Mouse (Mus musculus): ENCODE measurements around the gene Per1. TPM values are rescaled to one million over a fixed set of nuclear protein-coding genes. Genes with fewer than 3 reads are reported as not detected.

Per1 gene
- total and polyA plus RNA-seq, 2 experiments from 2014 or later, result 15.2 to 38.3 TPM

GRCm38 (mm10) chr11:69060448-69061254 lies 34.4 kb upstream of the Per1 start:
- H3K36me3 ChIP-seq (ENCODE audit: insufficient read depth), result no peaks in the 10 kb centered on the region
- DNase-seq (no peak), ATAC-seq (no peak)
- 4% methylated on average over 40 of the region's 40 CpGs for WGBS
- no peaks in the 10 kb centered on the region for H3K9me3 ChIP-seq (ENCODE audit: low read length)
- H3K27me3 ChIP-seq (ENCODE audit: insufficient read depth, low read length), result no peaks in the 10 kb centered on the region
- peak overlapping the region; percentile 88 for H3K9ac ChIP-seq
- peak overlapping the region; percentile 88 for H3K4me3 ChIP-seq (ENCODE audit: low read depth, low read length)
- H3K4me2 ChIP-seq (ENCODE audit: low read depth), result peak overlapping the region; percentile 85
- peaks cover 12% of the 10 kb centered on the region for H3K4me1 ChIP-seq (ENCODE audit: insufficient read depth)
- H3K27ac ChIP-seq (ENCODE audit: low read depth, low read length), result peak overlapping the region; percentile 94
- TF ChIP-seq CTCF (IDR thresholded peaks at IDR 0.05; ENCODE audit: low read depth), result no peak

- H3K27ac ChIP-seq (ENCODE audit: low read depth, low read length), result no peak overlapping the region; the same call in 1 of the 2 replicates
- H3K36me3 ChIP-seq (ENCODE audit: insufficient read depth), result no peaks in the 10 kb centered on the region
- ATAC-seq (no peak), DNase-seq (no peak)
- 11% methylated on average over 17 of the region's 17 CpGs for WGBS
- H3K4me1 ChIP-seq (ENCODE audit: insufficient read depth), result peaks cover 12% of the 10 kb centered on the region
- H3K9ac ChIP-seq, result peak overlapping the region; percentile 88
- H3K27me3 ChIP-seq (ENCODE audit: insufficient read depth, low read length), result no peaks in the 10 kb centered on the region
- TF ChIP-seq CTCF (IDR thresholded peaks at IDR 0.05; ENCODE audit: low read depth), result no peak
- H3K4me2 ChIP-seq (ENCODE audit: low read depth), result peak overlapping the region; percentile 85
- H3K4me3 ChIP-seq (ENCODE audit: low read depth, low read length), result peak overlapping the region; percentile 88
- H3K9me3 ChIP-seq (ENCODE audit: low read length), result no peaks in the 10 kb centered on the region
These were observed 33.6 kb upstream of the Per1 start for GRCm38 (mm10) chr11:69061255-69061912.

GRCm38 (mm10) chr11:69062194-69062760 lies 32.7 kb upstream of the Per1 start:
- Histone ChIP-seq H3K27me3 (ENCODE audit: insufficient read depth, low read length) (no peaks in the 10 kb centered on the region), H3K4me1 (ENCODE audit: insufficient read depth) (peaks cover 12% of the 10 kb centered on the region), H3K4me3 (ENCODE audit: low read depth, low read length) (peak overlapping the region; percentile 69), H3K27ac (ENCODE audit: low read depth, low read length) (peak overlapping the region; percentile 77; the same call in 1 of the 2 replicates), H3K36me3 (ENCODE audit: insufficient read depth) (no peaks in the 10 kb centered on the region), H3K9me3 (ENCODE audit: low read length) (no peaks in the 10 kb centered on the region), H3K4me2 (ENCODE audit: low read depth) (peak overlapping the region; percentile 85), H3K9ac (no peak overlapping the region)
- ATAC-seq (no peak), DNase-seq (peak; percentile 86)
- under 1% methylated on average over 17 of the region's 17 CpGs for WGBS
- no peak for TF ChIP-seq CTCF (IDR thresholded peaks at IDR 0.05; ENCODE audit: low read depth)

DNA sequence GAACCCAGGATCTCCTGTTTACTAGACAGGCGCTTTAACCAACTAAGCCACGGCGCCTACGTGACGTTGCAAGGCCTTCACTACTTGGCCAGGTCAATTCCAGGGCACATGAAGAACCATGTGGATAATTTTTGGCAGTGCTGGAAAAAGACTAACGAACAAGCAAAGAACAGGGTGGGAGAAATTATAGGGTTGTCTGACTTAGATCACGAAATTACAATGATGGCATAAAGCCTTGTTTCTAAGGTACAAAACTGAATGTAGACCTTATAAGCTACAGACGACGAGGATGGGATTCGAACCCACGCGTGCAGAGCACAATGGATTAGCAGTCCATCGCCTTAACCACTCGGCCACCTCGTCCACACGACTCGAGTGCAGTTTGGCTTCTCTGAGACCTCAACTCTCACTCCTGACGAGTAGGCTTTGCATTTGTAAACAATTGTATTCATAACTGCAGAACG lies 32.2 kb upstream of the Per1 start:
- peak; percentile 30; the same call in 1 of the 2 replicates for ATAC-seq
- peak overlapping the region; percentile 49 for H3K9ac ChIP-seq
- no peak for TF ChIP-seq CTCF (IDR thresholded peaks at IDR 0.05; ENCODE audit: low read depth)

GRCm38 (mm10) chr11:69063413-69064201 lies 31.4 kb upstream of the Per1 start:
- H3K4me2 ChIP-seq (ENCODE audit: low read depth), result peak overlapping the region; percentile 85
- 1% methylated on average over 31 of the region's 31 CpGs for WGBS
- peak overlapping the region; percentile 77 for H3K27ac ChIP-seq (ENCODE audit: low read depth, low read length)
- peak overlapping the region; percentile 69 for H3K4me3 ChIP-seq (ENCODE audit: low read depth, low read length)
- ATAC-seq, result peak; percentile 28; the same call in 1 of the 2 replicates
- DNase-seq, result peak; percentile 91
- no peaks in the 10 kb centered on the region for H3K9me3 ChIP-seq (ENCODE audit: low read length)
- no peak for TF ChIP-seq CTCF (IDR thresholded peaks at IDR 0.05; ENCODE audit: low read depth)
- peaks cover 9% of the 10 kb centered on the region for H3K4me1 ChIP-seq (ENCODE audit: insufficient read depth)
- peak overlapping the region; percentile 66 for H3K9ac ChIP-seq
- H3K36me3 ChIP-seq (ENCODE audit: insufficient read depth), result no peaks in the 10 kb centered on the region
- no peaks in the 10 kb centered on the region for H3K27me3 ChIP-seq (ENCODE audit: insufficient read depth, low read length)

More for the DNA sequence above, 32.2 kb upstream of the Per1 start:
- Histone ChIP-seq H3K27me3 (ENCODE audit: insufficient read depth, low read length) (no peaks in the 10 kb centered on the region), H3K9me3 (ENCODE audit: low read length) (no peaks in the 10 kb centered on the region), H3K4me1 (ENCODE audit: insufficient read depth) (peaks cover 12% of the 10 kb centered on the region), H3K4me3 (ENCODE audit: low read depth, low read length) (peak overlapping the region; percentile 69), H3K4me2 (ENCODE audit: low read depth) (peak overlapping the region; percentile 85), H3K27ac (ENCODE audit: low read depth, low read length) (peak overlapping the region; percentile 77), H3K36me3 (ENCODE audit: insufficient read depth) (no peaks in the 10 kb centered on the region)
- WGBS, result under 1% methylated on average over 19 of the region's 19 CpGs
- DNase-seq, result peak; percentile 97

Data from forebrain, postnatal 0 days (tissue).